Mouse (Mus musculus) hindbrain, embryonic 12.5 days (tissue): ENCODE data around the gene Abraxas2. TPM values are rescaled to one million over a fixed set of nuclear protein-coding genes. Genes with fewer than 3 reads are reported as not detected.

Experiments
- ATAC-seq: fragments of 200-750 bp; cut with Nextera tagmentation; 2 replicates; pipeline ENCODE4 v1.8.0; 2017; ENCODE audit warnings: moderate TSS enrichment; ENCODE audit not compliant: low FRiP score
- H3K27ac ChIP-seq: fragments of 300-500 bp; sonication (generic); 2 replicates; pipeline ENCODE4 v1.5.1; 2016; ENCODE audit warnings: mild to moderate bottlenecking
- H3K27me3 ChIP-seq: fragments of 300-500 bp; sonication (generic); 2 replicates; pipeline ENCODE4 v1.6.1; 2016; ENCODE audit warnings: mild to moderate bottlenecking
- H3K36me3 ChIP-seq: fragments of 300-500 bp; sonication (generic); 2 replicates; pipeline ENCODE4 v1.6.1; 2016; ENCODE audit warnings: mild to moderate bottlenecking
- H3K4me1 ChIP-seq: fragments of 300-500 bp; sonication (generic); 2 replicates; pipeline ENCODE4 v1.6.1; 2016
- H3K4me2 ChIP-seq: fragments of 300-500 bp; sonication (generic); replicated peaks from 2 replicates; pipeline ENCODE4 v1.6.1; 2016; ENCODE audit warnings: mild to moderate bottlenecking
- H3K4me3 ChIP-seq: fragments of 300-500 bp; sonication (generic); 2 replicates; pipeline ENCODE4 v1.5.1; 2016; ENCODE audit warnings: mild to moderate bottlenecking
- H3K9ac ChIP-seq: fragments of 300-500 bp; sonication (generic); 2 replicates; pipeline ENCODE4 v1.6.1; 2016; ENCODE audit warnings: mild to moderate bottlenecking, moderate library complexity
- H3K9me3 ChIP-seq: fragments of 300-500 bp; sonication (generic); replicated peaks from 2 replicates; pipeline ENCODE4 v1.6.1; 2016; ENCODE audit warnings: mild to moderate bottlenecking
- WGBS: fragments of 180-500 bp; shearing (Covaris S2); methylation state at CpG from one replicate; pipeline ENCODE4 v1.1.7; 2016; 5-methylcytosine and 5-hydroxymethylcytosine counted together
- polyA plus RNA-seq: library from polyadenylated mRNA; unstranded; fragments of >200 nt; fragmentation: Nextera tagmentation; extraction: Ambion mirVana; gene quantifications from 2 replicates; pipeline ENCODE4 v1.2.1, GENCODE M21; 2016

Abraxas2 gene
- polyA plus RNA-seq, 1 experiment from 2014 or later: 36.2 TPM

DNA sequence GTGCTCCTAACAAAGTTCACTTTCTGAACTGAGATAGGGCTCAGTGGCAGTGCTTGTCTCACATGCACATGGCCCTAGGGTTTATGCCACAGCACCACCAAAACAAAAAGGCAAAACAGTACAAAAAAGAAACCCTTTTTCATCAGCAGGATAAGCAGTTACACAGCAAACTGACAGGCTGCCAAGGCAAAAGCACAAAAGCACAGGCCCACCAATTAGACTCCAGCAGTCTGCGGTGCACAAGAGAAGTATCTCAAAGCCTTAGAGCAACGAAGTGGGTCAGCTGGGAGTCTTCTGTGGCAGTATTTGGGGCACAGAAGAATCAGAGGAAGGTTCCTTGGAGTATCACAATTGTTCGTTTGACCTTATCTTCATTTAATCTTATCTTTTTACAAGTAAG lies 38.3 kb upstream of the Abraxas2 start:
- Histone ChIP-seq H3K4me2 (no peak overlapping the region), H3K36me3 (peaks cover 9% of the 10 kb centered on the region; the same call in 1 of the 2 replicates), H3K9me3 (no peaks in the 10 kb centered on the region), H3K27me3 (no peaks in the 10 kb centered on the region), H3K9ac (no peak overlapping the region), H3K4me3 (no peak overlapping the region), H3K27ac (no peak overlapping the region), H3K4me1 (no peaks in the 10 kb centered on the region)
- no peak for ATAC-seq
- WGBS: 75% methylated on average over 3 of the region's 3 CpGs

DNA sequence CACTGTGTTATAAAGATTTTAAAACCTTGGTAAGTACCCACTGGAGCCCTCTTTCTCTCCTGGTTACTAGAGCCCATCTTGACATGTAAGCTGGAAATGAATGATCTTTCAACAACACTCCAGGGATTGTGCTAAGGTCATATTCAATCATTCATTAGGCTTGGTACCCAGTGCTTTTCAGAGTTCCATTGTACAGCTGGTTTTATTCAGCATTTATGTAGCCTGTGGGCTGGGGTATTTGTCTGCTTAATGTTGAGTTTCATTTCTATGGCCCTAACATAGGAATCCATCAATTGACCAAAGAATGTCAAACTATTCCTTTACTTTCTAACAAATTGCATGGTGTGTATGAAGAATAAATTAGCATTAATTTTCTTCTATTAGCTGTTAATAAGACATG lies 35.2 kb upstream of the Abraxas2 start:
- Histone ChIP-seq H3K9me3 (no peaks in the 10 kb centered on the region), H3K27me3 (no peaks in the 10 kb centered on the region), H3K4me2 (no peak overlapping the region), H3K4me1 (no peaks in the 10 kb centered on the region), H3K36me3 (peaks cover 23% of the 10 kb centered on the region), H3K4me3 (no peak overlapping the region), H3K27ac (no peak overlapping the region), H3K9ac (no peak overlapping the region)
- ATAC-seq: no peak

DNA sequence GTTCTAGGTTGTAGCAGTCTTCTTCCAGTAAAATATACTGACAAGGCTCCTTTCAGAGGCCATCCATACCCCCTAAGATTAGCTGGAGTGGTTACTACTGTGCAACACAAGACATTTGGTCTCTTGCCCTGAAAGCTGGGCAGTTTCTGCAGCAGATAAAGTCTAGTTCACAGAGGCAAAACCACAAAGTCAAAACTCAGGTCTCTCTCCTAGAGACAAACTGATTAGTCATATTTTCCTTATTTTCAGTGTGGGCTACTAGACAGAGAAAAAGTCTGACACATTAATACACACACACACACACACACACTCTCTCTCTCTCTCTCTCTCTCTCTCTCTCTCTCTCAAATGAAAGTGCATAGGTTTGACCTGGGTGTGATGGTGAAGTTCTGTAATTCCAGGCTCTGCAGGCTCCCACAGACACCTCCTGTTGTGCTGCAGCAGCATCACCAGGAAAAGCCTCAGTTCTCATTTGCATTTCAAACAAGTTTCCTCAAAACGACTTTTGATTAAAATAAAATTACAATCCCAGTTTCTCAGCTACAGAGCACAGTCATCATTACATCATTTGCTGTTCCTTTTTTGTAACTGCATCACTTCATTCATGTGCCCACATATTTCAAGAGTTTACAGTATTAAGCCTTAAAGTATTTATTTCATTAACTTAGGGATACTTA lies 34.5 kb upstream of the Abraxas2 start:
- Histone ChIP-seq H3K4me3 (no peak overlapping the region), H3K36me3 (peaks cover 23% of the 10 kb centered on the region), H3K9me3 (no peaks in the 10 kb centered on the region), H3K9ac (no peak overlapping the region), H3K27ac (no peak overlapping the region), H3K27me3 (no peaks in the 10 kb centered on the region), H3K4me1 (no peaks in the 10 kb centered on the region), H3K4me2 (no peak overlapping the region)
- ATAC-seq: no peak
- 8% methylated on average over 1 of the region's 1 CpGs for WGBS

DNA sequence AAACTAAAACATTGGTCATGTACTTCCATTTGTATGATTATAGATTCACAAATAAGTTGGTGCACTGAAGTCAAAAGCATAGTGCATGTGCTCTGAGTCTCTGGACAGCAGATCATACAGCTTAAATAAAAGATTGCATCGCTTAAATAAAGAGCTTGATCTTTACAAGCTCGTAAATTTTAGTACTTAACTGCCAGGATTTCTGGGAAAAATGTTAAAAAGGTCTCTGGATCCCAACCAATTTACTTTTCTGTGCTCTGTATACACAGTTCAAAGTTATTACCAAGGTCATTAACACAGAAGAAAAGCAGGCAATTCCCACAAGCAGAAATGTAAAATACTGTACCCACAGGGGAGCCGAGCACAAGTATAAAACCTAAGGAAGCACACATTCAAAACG lies 28.1 kb upstream of the Abraxas2 start:
- no peaks in the 10 kb centered on the region for H3K9me3 ChIP-seq
- no peaks in the 10 kb centered on the region for H3K27me3 ChIP-seq
- ATAC-seq: no peak
- H3K9ac ChIP-seq: no peak overlapping the region
- WGBS: 86% methylated on average over 4 of the region's 4 CpGs
- no peak overlapping the region for H3K4me3 ChIP-seq
- no peaks in the 10 kb centered on the region for H3K4me1 ChIP-seq
- H3K36me3 ChIP-seq: peaks cover 35% of the 10 kb centered on the region
- H3K4me2 ChIP-seq: no peak overlapping the region
- no peak overlapping the region for H3K27ac ChIP-seq

DNA sequence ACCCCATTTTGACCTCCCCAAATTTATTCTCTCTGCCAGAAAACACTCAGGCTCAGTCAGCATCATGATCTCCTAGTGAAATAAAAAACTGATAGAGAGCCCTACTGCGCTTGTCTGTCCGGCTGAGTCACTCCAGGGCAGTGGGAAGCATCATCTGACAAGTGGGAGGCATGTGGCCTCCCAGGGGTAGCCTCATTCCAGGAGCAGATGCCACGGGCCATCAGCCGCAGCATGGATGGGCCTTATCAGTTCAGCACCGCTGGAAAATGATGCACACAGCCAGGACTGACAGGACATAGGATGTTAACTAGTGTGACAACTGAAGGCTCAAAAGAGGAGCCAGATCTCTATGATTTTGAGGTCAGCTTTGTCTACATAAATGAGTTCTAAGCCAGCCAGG lies 17.7 kb upstream of the Abraxas2 start:
- no peak overlapping the region for H3K4me3 ChIP-seq
- H3K27ac ChIP-seq: no peak overlapping the region
- no peak for ATAC-seq
- H3K27me3 ChIP-seq: no peaks in the 10 kb centered on the region
- H3K9ac ChIP-seq: no peak overlapping the region
- WGBS: 79% methylated on average over 5 of the region's 5 CpGs
- no peak overlapping the region for H3K4me2 ChIP-seq
- H3K4me1 ChIP-seq: no peaks in the 10 kb centered on the region
- H3K9me3 ChIP-seq: no peaks in the 10 kb centered on the region
- peaks cover 19% of the 10 kb centered on the region for H3K36me3 ChIP-seq

DNA sequence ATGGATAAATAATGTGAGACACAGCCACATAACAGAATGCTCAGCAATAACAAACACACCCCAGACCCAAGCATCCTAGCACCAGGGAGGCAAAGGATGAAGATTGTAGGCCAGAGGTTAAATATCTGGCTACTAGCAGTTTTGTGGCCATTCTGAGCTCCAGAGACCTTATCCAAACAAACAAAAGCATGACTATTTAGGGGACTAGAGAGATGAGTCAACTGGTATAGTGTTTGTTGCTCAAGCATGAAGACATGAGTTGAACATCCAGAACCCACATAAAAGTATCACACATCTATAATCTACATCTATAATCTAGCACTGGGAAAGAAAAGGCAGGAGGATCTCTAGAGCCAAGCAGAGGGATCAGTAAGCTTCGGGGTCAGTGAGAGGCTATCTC lies 16.6 kb upstream of the Abraxas2 start:
- 92% methylated on average over 1 of the region's 1 CpGs for WGBS

DNA sequence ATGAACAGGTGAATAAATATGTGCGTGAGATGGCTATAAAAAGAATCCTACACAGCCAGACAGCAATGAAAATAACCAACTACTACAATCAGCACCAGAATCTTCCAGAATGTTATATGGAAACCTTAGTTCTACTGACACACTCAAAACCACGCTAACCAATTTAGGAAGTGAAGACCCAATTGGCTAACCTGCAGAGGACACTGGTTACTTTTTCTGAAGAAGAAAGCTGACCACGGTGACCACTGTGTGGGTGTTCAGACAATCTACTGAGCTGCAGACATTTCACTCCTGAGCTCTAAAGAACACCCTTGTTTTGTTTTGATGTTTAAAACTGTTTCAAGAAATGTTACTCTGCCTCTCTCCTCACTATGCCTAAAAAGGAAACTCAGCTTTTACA lies 15.9 kb upstream of the Abraxas2 start:
- Histone ChIP-seq H3K4me1 (no peaks in the 10 kb centered on the region), H3K4me3 (no peak overlapping the region), H3K27ac (no peak overlapping the region), H3K9me3 (no peaks in the 10 kb centered on the region), H3K4me2 (no peak overlapping the region), H3K36me3 (peaks cover 25% of the 10 kb centered on the region), H3K27me3 (no peaks in the 10 kb centered on the region), H3K9ac (no peak overlapping the region)
- ATAC-seq: no peak
- WGBS: 88% methylated on average over 3 of the region's 3 CpGs

More for the DNA sequence above, 16.6 kb upstream of the Abraxas2 start:
- no peaks in the 10 kb centered on the region for H3K27me3 ChIP-seq
- no peak overlapping the region for H3K9ac ChIP-seq
- no peaks in the 10 kb centered on the region for H3K4me1 ChIP-seq
- H3K4me2 ChIP-seq: no peak overlapping the region
- no peak for ATAC-seq
- H3K9me3 ChIP-seq: no peaks in the 10 kb centered on the region
- H3K4me3 ChIP-seq: no peak overlapping the region
- H3K27ac ChIP-seq: no peak overlapping the region
- peaks cover 20% of the 10 kb centered on the region for H3K36me3 ChIP-seq

DNA sequence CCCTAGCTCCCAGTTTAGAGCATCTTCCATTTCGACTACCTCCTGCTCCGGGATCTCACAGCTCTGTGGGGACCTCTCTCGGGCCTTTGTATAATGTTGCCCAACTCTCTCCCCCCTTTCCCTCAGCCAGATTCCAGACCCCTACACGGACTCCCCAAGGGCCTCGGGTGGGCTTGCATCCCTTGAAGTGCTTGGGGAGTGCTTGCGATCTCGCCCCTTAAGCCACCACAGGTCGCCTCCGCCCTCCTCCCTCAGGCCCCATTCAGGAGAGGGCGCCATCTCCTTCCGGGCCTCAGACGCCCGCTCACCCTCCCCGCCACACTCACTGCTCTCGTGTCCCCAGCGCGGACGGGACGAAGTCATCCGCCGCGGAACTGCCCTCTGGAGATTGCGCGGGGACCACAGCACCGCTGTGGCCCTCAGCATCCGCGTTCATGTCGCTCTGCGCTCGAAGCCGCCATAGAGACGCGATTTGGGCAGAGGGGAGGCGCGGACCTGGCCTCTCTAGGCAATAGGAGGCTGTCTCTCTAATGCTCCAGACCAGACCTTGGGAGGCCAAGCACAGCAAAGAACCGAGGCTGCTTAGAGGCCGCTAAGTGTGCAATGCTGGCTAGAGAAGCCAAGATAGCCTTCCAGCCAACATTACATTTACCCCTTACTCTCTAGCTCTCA lies 6.7 kb upstream of the Abraxas2 start, which contains the start of gene Eef1akmt2:
TSS of gene Eef1akmt2 (minus strand) at position 501 of the 672 bp plus-strand sequence.
- Histone ChIP-seq H3K9me3 (no peaks in the 10 kb centered on the region), H3K27ac (peak within 1 kb of the TSS; percentile 97), H3K4me2 (peak within 1 kb of the TSS; percentile 51), H3K36me3 (peaks cover 31% of the 10 kb centered on the region), H3K9ac (peak within 1 kb of the TSS; percentile 88), H3K27me3 (no peaks in the 10 kb centered on the region), H3K4me1 (peaks cover 8% of the 10 kb centered on the region), H3K4me3 (peak within 1 kb of the TSS; percentile 67)
- peak; percentile 97 for ATAC-seq
- WGBS: under 1% methylated on average over 37 of the region's 37 CpGs

DNA sequence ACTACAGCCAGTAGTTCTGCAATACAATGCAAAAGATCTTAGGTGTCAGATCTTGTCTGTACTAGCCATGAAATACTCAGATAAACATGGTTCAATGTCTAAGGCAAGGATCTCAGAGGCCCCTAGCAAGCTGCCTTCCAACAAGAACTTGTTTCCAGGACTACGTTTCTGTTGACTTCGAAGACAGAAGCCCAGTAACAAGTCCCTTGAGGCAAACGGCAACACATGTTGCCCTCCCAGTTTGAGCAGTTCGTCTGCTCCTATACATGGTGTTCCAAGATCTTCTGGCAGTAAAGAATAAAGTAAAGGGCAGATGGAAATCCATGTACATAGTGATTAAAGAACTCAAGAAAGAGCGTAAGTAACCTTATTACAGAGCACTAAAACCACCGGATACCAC lies 5.7 kb upstream of the Abraxas2 start:
- no peak overlapping the region for H3K9ac ChIP-seq
- WGBS: 87% methylated on average over 6 of the region's 6 CpGs
- H3K4me1 ChIP-seq: peaks cover 8% of the 10 kb centered on the region
- no peak for ATAC-seq
- H3K36me3 ChIP-seq: peaks cover 22% of the 10 kb centered on the region
- H3K4me3 ChIP-seq: no peak overlapping the region
- no peaks in the 10 kb centered on the region for H3K9me3 ChIP-seq
- no peaks in the 10 kb centered on the region for H3K27me3 ChIP-seq
- H3K4me2 ChIP-seq: no peak overlapping the region
- H3K27ac ChIP-seq: no peak overlapping the region

DNA sequence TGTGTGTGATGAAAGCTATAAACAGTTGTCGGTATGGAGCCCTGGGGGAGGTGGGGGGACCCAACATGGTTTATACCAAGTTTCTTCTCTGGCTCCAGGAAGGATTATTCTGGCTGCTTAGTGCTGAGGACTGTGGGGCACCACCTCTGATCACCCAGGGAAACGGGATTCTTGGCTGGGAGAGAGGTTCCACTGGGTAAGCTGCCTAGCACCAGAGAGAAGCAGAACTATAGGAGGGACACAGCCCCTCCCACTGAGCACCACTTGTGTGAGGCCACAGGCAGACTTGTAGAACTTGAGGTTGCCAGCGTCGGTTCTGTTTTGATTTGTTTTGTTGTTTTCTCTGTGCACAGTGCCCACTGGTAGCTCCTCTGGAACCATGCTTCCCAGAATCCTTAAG lies 5.1 kb upstream of the Abraxas2 start:
- Histone ChIP-seq H3K9ac (no peak overlapping the region), H3K9me3 (no peaks in the 10 kb centered on the region), H3K4me2 (no peak overlapping the region), H3K27ac (no peak overlapping the region), H3K4me1 (peaks cover 8% of the 10 kb centered on the region), H3K36me3 (peaks cover 16% of the 10 kb centered on the region), H3K27me3 (no peaks in the 10 kb centered on the region), H3K4me3 (no peak overlapping the region)
- 73% methylated on average over 4 of the region's 4 CpGs for WGBS
- ATAC-seq: no peak

DNA sequence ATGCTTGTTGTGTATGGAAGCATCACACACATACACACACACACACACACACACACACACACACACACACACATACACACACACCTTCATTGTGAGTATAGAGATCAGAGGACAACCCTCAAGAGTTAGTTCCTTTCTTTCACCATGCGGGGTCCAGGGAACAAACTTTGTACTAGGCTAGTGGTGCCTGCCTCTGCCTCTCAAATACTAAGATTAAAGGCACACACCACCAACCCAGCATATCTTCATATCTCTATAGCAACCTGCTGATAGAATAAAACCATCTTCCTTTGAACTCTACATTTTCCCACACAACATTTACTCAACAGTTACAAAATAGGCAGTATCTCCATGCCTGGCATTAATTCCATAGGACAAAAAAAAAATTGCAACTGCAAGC lies 2.9 kb upstream of the Abraxas2 start:
- no peaks in the 10 kb centered on the region for H3K9me3 ChIP-seq
- H3K9ac ChIP-seq: no peak overlapping the region
- H3K27ac ChIP-seq: no peak overlapping the region
- H3K4me1 ChIP-seq: peaks cover 18% of the 10 kb centered on the region
- no peaks in the 10 kb centered on the region for H3K27me3 ChIP-seq
- H3K36me3 ChIP-seq: no peaks in the 10 kb centered on the region
- H3K4me2 ChIP-seq: no peak overlapping the region
- 87% methylated on average over 1 of the region's 1 CpGs for WGBS
- H3K4me3 ChIP-seq: no peak overlapping the region
- no peak for ATAC-seq

DNA sequence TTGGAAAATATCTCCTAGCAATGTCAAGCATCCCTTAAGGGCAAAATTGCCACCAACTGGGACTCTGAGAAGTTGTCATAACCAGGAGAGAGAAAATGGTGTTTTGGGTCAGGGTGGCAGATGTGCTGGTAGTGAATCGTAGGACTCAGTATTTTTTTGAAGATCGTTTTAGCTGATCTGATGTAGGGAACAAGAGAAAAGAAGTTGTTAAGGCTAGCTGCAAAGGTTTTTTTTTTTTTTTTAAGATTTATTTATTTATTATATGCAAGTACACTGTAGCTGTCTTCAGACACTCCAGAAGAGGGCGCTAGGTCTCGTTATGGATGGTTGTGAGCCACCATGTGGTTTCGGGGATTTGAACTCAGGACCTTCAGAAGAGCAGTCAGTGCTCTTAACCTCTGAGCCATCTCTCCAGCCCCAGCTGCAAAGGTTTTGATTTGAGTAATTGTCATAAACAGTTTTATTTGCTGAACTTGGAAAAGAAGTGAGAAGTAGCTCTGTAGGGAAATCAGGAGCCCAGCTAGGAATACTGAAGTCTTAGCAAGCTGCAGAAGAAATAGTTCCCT lies 899 bp upstream of the Abraxas2 start:
- Histone ChIP-seq H3K27me3 (no peaks in the 10 kb centered on the region), H3K4me1 (peaks cover 10% of the 10 kb centered on the region), H3K4me3 (no peak overlapping the region), H3K36me3 (no peaks in the 10 kb centered on the region), H3K27ac (no peak overlapping the region), H3K9me3 (no peaks in the 10 kb centered on the region), H3K9ac (no peak overlapping the region), H3K4me2 (no peak overlapping the region)
- 65% methylated on average over 5 of the region's 5 CpGs for WGBS
- no peak for ATAC-seq

DNA sequence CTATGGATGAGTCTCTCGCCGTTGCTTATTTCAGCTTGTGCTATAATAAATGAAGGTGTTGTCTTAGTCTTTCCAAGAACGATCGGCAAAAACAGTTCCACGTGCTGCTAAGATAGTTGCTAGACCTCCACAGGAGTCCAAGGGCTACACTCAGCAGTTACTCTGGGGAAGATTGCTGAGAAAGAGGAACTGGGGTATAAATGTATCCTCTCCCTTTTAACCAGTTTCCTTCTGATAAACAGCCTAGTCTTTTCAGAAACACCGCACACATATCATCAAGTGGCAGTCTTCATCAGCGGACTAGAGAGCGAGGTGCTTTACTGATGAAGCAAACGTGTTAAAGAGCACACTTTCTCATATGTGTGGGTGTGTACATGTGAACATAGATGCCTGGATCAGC lies 7.3 kb downstream of the Abraxas2 start:
- no peak overlapping the region for H3K27ac ChIP-seq
- H3K27me3 ChIP-seq: no peaks in the 10 kb centered on the region
- no peak for ATAC-seq
- H3K4me3 ChIP-seq: no peak overlapping the region
- 96% methylated on average over 9 of the region's 9 CpGs for WGBS
- H3K9ac ChIP-seq: no peak overlapping the region
- peaks cover 34% of the 10 kb centered on the region for H3K36me3 ChIP-seq
- no peaks in the 10 kb centered on the region for H3K9me3 ChIP-seq
- no peaks in the 10 kb centered on the region for H3K4me1 ChIP-seq
- H3K4me2 ChIP-seq: no peak overlapping the region
